Mouse (Mus musculus) urinary bladder, adult 18-20 months (tissue): Measurements from ENCODE around the gene Ttll2.
"Not testable (repeated sequence)": the region's sequence is repeated elsewhere in the genome, so short reads cannot be mapped to it uniquely, and the experiment has no call there.

Source experiments
- DNase-seq, 2 experiments: peaks; one replicate each; pipeline ENCODE4 v3.0.0; 2022; ENCODE audit warnings: low spot score in 2 of 2, mixed read lengths in 2 of 2

The Ttll2 gene

GRCm38 (mm10) chr17:7365615-7366014, 13.1 kb upstream of the Ttll2 start:
- not testable (repeated sequence) for DNase-seq

GRCm38 (mm10) chr17:7360749-7361465, 8.4 kb upstream of the Ttll2 start:
- not testable (repeated sequence) for DNase-seq

- not testable (repeated sequence) for DNase-seq
Observed at GRCm38 (mm10) chr17:7359806-7360205, 7.3 kb upstream of the Ttll2 start.

- not testable (repeated sequence) for DNase-seq
Observed at GRCm38 (mm10) chr17:7348765-7349164, 3.7 kb downstream of the Ttll2 start.

GRCm38 (mm10) chr17:7337381-7337780, 15.1 kb downstream of the Ttll2 start:
- DNase-seq, result not testable (repeated sequence)

GRCm38 (mm10) chr17:7332745-7333144, 19.8 kb downstream of the Ttll2 start:
- DNase-seq, result not testable (repeated sequence)

- not testable (repeated sequence) for DNase-seq
Observed at GRCm38 (mm10) chr17:7326415-7326814, 26.1 kb downstream of the Ttll2 start.

- DNase-seq, result not testable (repeated sequence)
Observed at GRCm38 (mm10) chr17:7324346-7324745, 28.1 kb downstream of the Ttll2 start, which contains the start of gene Tcp10a. Tcp10a (plus strand) TSS chr17:7324646.

- not testable (repeated sequence) for DNase-seq
Observed at GRCm38 (mm10) chr17:7319789-7320188, 32.7 kb downstream of the Ttll2 start.

- DNase-seq, result not testable (repeated sequence)
Observed at GRCm38 (mm10) chr17:7315693-7316382, 36.7 kb downstream of the Ttll2 start.

GRCm38 (mm10) chr17:7306278-7307196, 46.0 kb downstream of the Ttll2 start:
- peak in 1 of 2 experiments; percentile 3 for DNase-seq
